Mouse (Mus musculus): ENCODE measurements around the gene Slc23a3. TPM values are rescaled to one million over a fixed set of nuclear protein-coding genes. Genes with fewer than 3 reads are reported as not detected.

Slc23a3 gene
- polyA plus RNA-seq, 1 experiment from 2014 or later, result 0.41 TPM

GRCm38 (mm10) chr1:75128641-75129040, 5.0 kb downstream of the Slc23a3 start:
- H3K4me2 ChIP-seq, result no peak overlapping the region

GRCm38 (mm10) chr1:75125418-75125817, 8.3 kb downstream of the Slc23a3 start:
- WGBS, result 31% methylated on average over 5 of the region's 5 CpGs
- ATAC-seq (ENCODE audit: borderline replicate concordance, extremely low read depth, low FRiP score, low TSS enrichment), result no peak

More at GRCm38 (mm10) chr1:75128641-75129040, 5.0 kb downstream of the Slc23a3 start:
- Histone ChIP-seq H3K4me3 (no peak overlapping the region), H3K36me3 (no peaks in the 10 kb centered on the region), H3K9ac (no peak overlapping the region), H3K27ac (no peak overlapping the region), H3K9me3 (no peaks in the 10 kb centered on the region), H3K27me3 (no peaks in the 10 kb centered on the region), H3K4me1 (peaks cover 6% of the 10 kb centered on the region)
- WGBS, result 73% methylated on average over 3 of the region's 3 CpGs
- no peak for ATAC-seq (ENCODE audit: borderline replicate concordance, extremely low read depth, low FRiP score, low TSS enrichment)

GRCm38 (mm10) chr1:75124346-75125321, 9.1 kb downstream of the Slc23a3 start, which contains the start of gene Nhej1:
Nhej1 (minus strand) TSS chr1:75125200.
- H3K4me2 ChIP-seq, result peak within 1 kb of the TSS; percentile 65
- no peaks in the 10 kb centered on the region for H3K36me3 ChIP-seq
- peak within 1 kb of the TSS; percentile 98 for H3K27ac ChIP-seq
- H3K9ac ChIP-seq, result peak within 1 kb of the TSS; percentile 49
- peaks cover 6% of the 10 kb centered on the region for H3K4me1 ChIP-seq
- peak within 1 kb of the TSS; percentile 56 for H3K4me3 ChIP-seq
- ATAC-seq (ENCODE audit: borderline replicate concordance, extremely low read depth, low FRiP score, low TSS enrichment), result peak; percentile 97
- H3K9me3 ChIP-seq, result no peaks in the 10 kb centered on the region
- H3K27me3 ChIP-seq, result no peaks in the 10 kb centered on the region
- WGBS, result 2% methylated on average over 56 of the region's 56 CpGs

More at GRCm38 (mm10) chr1:75125418-75125817, 8.3 kb downstream of the Slc23a3 start:
- peak overlapping the region; percentile 98 for H3K27ac ChIP-seq
- H3K36me3 ChIP-seq, result no peaks in the 10 kb centered on the region
- H3K9me3 ChIP-seq, result no peaks in the 10 kb centered on the region
- peak overlapping the region; percentile 56 for H3K4me3 ChIP-seq
- peak overlapping the region; percentile 65 for H3K4me2 ChIP-seq
- H3K27me3 ChIP-seq, result no peaks in the 10 kb centered on the region
- peak overlapping the region; percentile 14 for H3K9ac ChIP-seq
- peaks cover 6% of the 10 kb centered on the region for H3K4me1 ChIP-seq

- no peaks in the 10 kb centered on the region for H3K9me3 ChIP-seq
- H3K4me3 ChIP-seq, result no peak overlapping the region
- no peaks in the 10 kb centered on the region for H3K36me3 ChIP-seq
- H3K4me1 ChIP-seq, result peaks cover 6% of the 10 kb centered on the region
- no peak overlapping the region for H3K27ac ChIP-seq
- no peak overlapping the region for H3K4me2 ChIP-seq
- no peak overlapping the region for H3K9ac ChIP-seq
- 71% methylated on average over 3 of the region's 3 CpGs for WGBS
- no peaks in the 10 kb centered on the region for H3K27me3 ChIP-seq
- no peak for ATAC-seq (ENCODE audit: borderline replicate concordance, extremely low read depth, low FRiP score, low TSS enrichment)
Measured at GRCm38 (mm10) chr1:75122211-75122610, 11.5 kb downstream of the Slc23a3 start.

Other genes starting within 250 kb of the Slc23a3 start
- gene Fev, start 248.5 kb downstream of the Slc23a3 start, polyA plus RNA-seq (2015; fragmentation: Nextera tagmentation; extraction: Ambion mirVana), result not detected in 2 replicates
- gene Cryba2, start 240.7 kb downstream of the Slc23a3 start, polyA plus RNA-seq (2015; fragmentation: Nextera tagmentation; extraction: Ambion mirVana), result not detected in 2 replicates
- 0.81 and 0.97 TPM in 2 replicates for gene Cfap65, start 198.3 kb downstream of the Slc23a3 start, polyA plus RNA-seq (2015; fragmentation: Nextera tagmentation; extraction: Ambion mirVana)
- gene Ihh, start 182.2 kb downstream of the Slc23a3 start, polyA plus RNA-seq (2015; fragmentation: Nextera tagmentation; extraction: Ambion mirVana), result 0.06 and 0.07 TPM in 2 replicates
- gene Nhej1, start 8.7 kb downstream of the Slc23a3 start, polyA plus RNA-seq (2015; fragmentation: Nextera tagmentation; extraction: Ambion mirVana), result 9.1 and 10.4 TPM in 2 replicates
- gene Cnppd1, start 8.8 kb upstream of the Slc23a3 start, polyA plus RNA-seq (2015; fragmentation: Nextera tagmentation; extraction: Ambion mirVana), result 36.5 and 41.6 TPM in 2 replicates
- gene Retreg2, start 8.9 kb upstream of the Slc23a3 start, polyA plus RNA-seq (2015; fragmentation: Nextera tagmentation; extraction: Ambion mirVana), result 48.6 and 49.8 TPM in 2 replicates
- 38.1 and 39.9 TPM in 2 replicates for gene Zfand2b, start 34.8 kb upstream of the Slc23a3 start, polyA plus RNA-seq (2015; fragmentation: Nextera tagmentation; extraction: Ambion mirVana)
- gene Abcb6, start 46.5 kb upstream of the Slc23a3 start, polyA plus RNA-seq (2015; fragmentation: Nextera tagmentation; extraction: Ambion mirVana), result 16.1 and 17.1 TPM in 2 replicates
- gene Ankzf1, start 58.3 kb upstream of the Slc23a3 start, polyA plus RNA-seq (2015; fragmentation: Nextera tagmentation; extraction: Ambion mirVana), result 21.8 and 23.2 TPM in 2 replicates
- gene Atg9a, start 58.3 kb upstream of the Slc23a3 start, polyA plus RNA-seq (2015; fragmentation: Nextera tagmentation; extraction: Ambion mirVana), result 21.9 and 27.6 TPM in 2 replicates
- 16.2 and 16.6 TPM in 2 replicates for gene Glb1l, start 76.9 kb upstream of the Slc23a3 start, polyA plus RNA-seq (2015; fragmentation: Nextera tagmentation; extraction: Ambion mirVana)
- gene Stk16, start 76.9 kb upstream of the Slc23a3 start, polyA plus RNA-seq (2015; fragmentation: Nextera tagmentation; extraction: Ambion mirVana), result 136 and 137 TPM in 2 replicates
- 35.8 and 44.9 TPM in 2 replicates for gene Tuba4a, start 86.0 kb upstream of the Slc23a3 start, polyA plus RNA-seq (2015; fragmentation: Nextera tagmentation; extraction: Ambion mirVana)
- gene A630095N17Rik, start 98.2 kb upstream of the Slc23a3 start, polyA plus RNA-seq (2015; fragmentation: Nextera tagmentation; extraction: Ambion mirVana), result not detected in 2 replicates
- gene Dnajb2, start 102.5 kb upstream of the Slc23a3 start, polyA plus RNA-seq (2015; fragmentation: Nextera tagmentation; extraction: Ambion mirVana), result 30.8 and 33.3 TPM in 2 replicates
- 0.39 and 0.72 TPM in 2 replicates for gene Ptprn, start 130.6 kb upstream of the Slc23a3 start, polyA plus RNA-seq (2015; fragmentation: Nextera tagmentation; extraction: Ambion mirVana)
- 0.91 and 1.4 TPM in 2 replicates for gene Resp18, start 144.5 kb upstream of the Slc23a3 start, polyA plus RNA-seq (2015; fragmentation: Nextera tagmentation; extraction: Ambion mirVana)
- gene Dnpep, start 184.1 kb upstream of the Slc23a3 start, polyA plus RNA-seq (2015; fragmentation: Nextera tagmentation; extraction: Ambion mirVana), result 121 and 124 TPM in 2 replicates
- 57.1 and 59.5 TPM in 2 replicates for gene Des, start 226.4 kb upstream of the Slc23a3 start, polyA plus RNA-seq (2015; fragmentation: Nextera tagmentation; extraction: Ambion mirVana)
- gene Speg, start 241.4 kb upstream of the Slc23a3 start, polyA plus RNA-seq (2015; fragmentation: Nextera tagmentation; extraction: Ambion mirVana), result 41.6 and 42.8 TPM in 2 replicates

Measured in lung, embryonic 15.5 days (tissue).